Mouse (Mus musculus) kidney, adult 2 months (tissue): ENCODE data around the gene Sycn. TPM values are rescaled to one million over a fixed set of nuclear protein-coding genes. Genes with fewer than 3 reads are reported as not detected.

Experiments used
- DNase-seq: peaks from one replicate; pipeline ENCODE4 v3.0.0; 2021
- H3K27ac ChIP-seq: fragments of 200-500 bp; 2 replicates; pipeline ENCODE4 v1.5.1; 2012; ENCODE audit warnings: low read depth, low read length, control low read depth, inconsistent platforms; ENCODE audit not compliant: insufficient read depth
- H3K27me3 ChIP-seq: fragments of 200-500 bp; replicated peaks from 2 replicates; pipeline ENCODE4 v1.6.1; 2012; ENCODE audit warnings: mild to moderate bottlenecking, moderate library complexity, low read length, inconsistent platforms; ENCODE audit not compliant: control insufficient read depth, insufficient read depth
- H3K36me3 ChIP-seq: fragments of 200-500 bp; 2 replicates; pipeline ENCODE4 v1.6.1; 2012; ENCODE audit warnings: mild to moderate bottlenecking, moderate library complexity, low read length, inconsistent platforms; ENCODE audit not compliant: control insufficient read depth, insufficient read depth
- H3K4me1 ChIP-seq: fragments of 200-500 bp; 2 replicates; pipeline ENCODE4 v1.6.1; 2011; ENCODE audit warnings: low read length; ENCODE audit not compliant: control insufficient read depth, insufficient read depth
- H3K4me3 ChIP-seq: fragments of 200-500 bp; 2 replicates; pipeline ENCODE4 v1.5.1; 2011; ENCODE audit warnings: mild to moderate bottlenecking, low read depth, low read length, control low read depth; ENCODE audit not compliant: insufficient read depth
- CTCF ChIP-seq: fragments of 200-500 bp; conservative IDR thresholded peaks from 2 replicates; pipeline ENCODE4 v1.5.1; 2011; ENCODE audit warnings: low read depth, mild to moderate bottlenecking, control low read depth, low read length, moderate library complexity, mixed read lengths; ENCODE audit not compliant: insufficient read depth, insufficient read length
- POLR2A ChIP-seq: fragments of 200-500 bp; IDR thresholded peaks from one replicate; pipeline ENCODE4 v1.6.1; 2011; ENCODE audit warnings: low read depth, low read length, control low read depth
- whole genome bisulfite sequencing: fragments of 180-500 bp; shearing (Covaris S2); methylation state at CpG from one replicate; pipeline ENCODE4 v1.1.7; 2018; 5-methylcytosine and 5-hydroxymethylcytosine counted together
- polyA plus RNA-seq: library from polyadenylated mRNA; depleted of rRNA; stranded (reverse); fragments of >200 nt; gene quantifications from 2 replicates; pipeline ENCODE4 v1.2.3, GENCODE M21; 2012

Sycn gene
- polyA plus RNA-seq, 1 experiment, result 12.4 TPM

GRCm38 (mm10) chr7:28577826-28578542 is 37.3 kb downstream of the Sycn start:
- no peak overlapping the region for H3K4me3 ChIP-seq
- no peaks in the 10 kb centered on the region for H3K36me3 ChIP-seq
- peaks cover 72% of the 10 kb centered on the region for H3K4me1 ChIP-seq
- H3K27ac ChIP-seq, result peak overlapping the region; percentile 88
- TF ChIP-seq POLR2A (no peak), CTCF (no peak)
- WGBS, result 46% methylated on average over 9 of the region's 9 CpGs
- H3K27me3 ChIP-seq, result no peaks in the 10 kb centered on the region
- DNase-seq, result peak; percentile 85

DNA sequence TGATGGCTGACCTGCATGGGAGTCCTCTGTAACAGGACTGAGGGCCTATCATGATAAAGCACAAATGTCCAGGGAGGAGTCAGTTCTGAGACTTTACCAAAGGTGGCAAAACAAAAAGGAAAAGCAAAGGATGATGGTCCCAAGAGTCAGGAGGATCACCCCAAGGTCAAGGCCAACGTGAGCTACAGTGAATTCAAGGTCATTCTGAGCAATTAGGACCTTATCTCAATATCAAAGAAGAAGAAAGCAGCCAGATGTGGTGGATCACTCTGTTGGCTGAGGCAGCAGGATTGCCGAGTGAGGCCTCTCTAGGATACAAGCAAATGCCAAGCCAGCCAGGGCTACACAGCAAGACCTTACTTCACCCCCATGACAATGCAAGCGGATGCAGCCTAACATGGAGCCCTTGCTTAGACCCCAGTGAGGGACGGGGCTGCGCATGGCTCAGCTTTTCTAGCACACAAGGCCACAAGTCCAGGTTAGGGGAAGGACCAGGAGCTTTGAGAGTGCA is 37.9 kb downstream of the Sycn start:
- Histone ChIP-seq H3K27ac (peak overlapping the region; percentile 88), H3K4me3 (no peak overlapping the region), H3K4me1 (peaks cover 69% of the 10 kb centered on the region), H3K27me3 (no peaks in the 10 kb centered on the region), H3K36me3 (no peaks in the 10 kb centered on the region)
- no peak for DNase-seq
- 67% methylated on average over 5 of the region's 5 CpGs for WGBS
- TF ChIP-seq CTCF (no peak), POLR2A (no peak)

DNA sequence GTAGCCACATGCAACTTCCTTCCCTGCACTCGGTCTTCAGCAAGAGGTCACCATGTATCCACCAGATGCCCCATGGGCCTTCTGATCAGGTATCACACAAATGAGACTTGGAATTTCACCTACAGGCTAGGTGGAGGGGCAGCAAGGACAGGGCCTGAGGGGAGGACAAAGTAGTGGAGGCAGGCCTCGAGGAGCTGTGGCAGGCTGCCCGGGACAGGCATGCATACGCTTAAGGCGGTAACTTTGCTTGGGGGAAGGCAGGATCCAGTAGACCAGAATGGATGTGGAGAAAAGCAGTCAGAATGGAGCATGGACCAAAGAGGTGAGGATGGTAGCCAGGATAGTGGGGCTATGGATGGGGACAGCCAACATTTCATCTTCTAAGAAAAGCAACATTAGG is 39.1 kb downstream of the Sycn start:
- no peak for TF ChIP-seq CTCF
- no peak for TF ChIP-seq POLR2A
- Histone ChIP-seq H3K27ac (peak overlapping the region; percentile 35), H3K4me3 (no peak overlapping the region), H3K36me3 (no peaks in the 10 kb centered on the region), H3K4me1 (peaks cover 69% of the 10 kb centered on the region), H3K27me3 (no peaks in the 10 kb centered on the region)
- peak; percentile 30 for DNase-seq
- 39% methylated on average over 5 of the region's 5 CpGs for WGBS

GRCm38 (mm10) chr7:28581721-28582120 is 41.0 kb downstream of the Sycn start:
- TF ChIP-seq CTCF, result no peak
- TF ChIP-seq POLR2A, result no peak
- Histone ChIP-seq H3K4me1 (peaks cover 70% of the 10 kb centered on the region), H3K36me3 (no peaks in the 10 kb centered on the region), H3K4me3 (no peak overlapping the region), H3K27me3 (no peaks in the 10 kb centered on the region), H3K27ac (no peak overlapping the region)
- WGBS, result 64% methylated on average over 4 of the region's 4 CpGs
- DNase-seq, result no peak

DNA sequence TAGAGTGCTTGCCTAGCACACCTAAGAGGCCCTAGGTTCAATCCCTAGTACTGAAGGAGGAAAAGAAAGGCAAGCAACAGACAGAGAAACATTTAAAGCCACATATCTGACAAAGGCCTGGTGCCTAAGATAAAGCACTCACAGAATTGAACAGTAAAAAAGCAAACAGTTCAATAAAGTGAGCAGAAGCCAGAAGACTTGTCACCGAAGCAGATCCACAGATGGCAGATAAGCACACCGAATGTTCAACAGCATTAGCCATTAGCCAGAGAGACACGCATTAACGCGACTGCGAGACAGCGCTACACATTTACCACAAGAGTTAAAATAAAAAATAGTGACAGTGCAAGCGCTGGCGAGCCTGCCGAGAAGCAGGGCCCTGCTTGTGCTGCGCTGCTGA is 42.2 kb downstream of the Sycn start:
- Histone ChIP-seq H3K4me3 (no peak overlapping the region), H3K36me3 (no peaks in the 10 kb centered on the region), H3K27me3 (no peaks in the 10 kb centered on the region), H3K4me1 (peaks cover 70% of the 10 kb centered on the region), H3K27ac (no peak overlapping the region)
- TF ChIP-seq CTCF (no peak), POLR2A (no peak)
- WGBS, result 76% methylated on average over 11 of the region's 11 CpGs
- no peak for DNase-seq

DNA sequence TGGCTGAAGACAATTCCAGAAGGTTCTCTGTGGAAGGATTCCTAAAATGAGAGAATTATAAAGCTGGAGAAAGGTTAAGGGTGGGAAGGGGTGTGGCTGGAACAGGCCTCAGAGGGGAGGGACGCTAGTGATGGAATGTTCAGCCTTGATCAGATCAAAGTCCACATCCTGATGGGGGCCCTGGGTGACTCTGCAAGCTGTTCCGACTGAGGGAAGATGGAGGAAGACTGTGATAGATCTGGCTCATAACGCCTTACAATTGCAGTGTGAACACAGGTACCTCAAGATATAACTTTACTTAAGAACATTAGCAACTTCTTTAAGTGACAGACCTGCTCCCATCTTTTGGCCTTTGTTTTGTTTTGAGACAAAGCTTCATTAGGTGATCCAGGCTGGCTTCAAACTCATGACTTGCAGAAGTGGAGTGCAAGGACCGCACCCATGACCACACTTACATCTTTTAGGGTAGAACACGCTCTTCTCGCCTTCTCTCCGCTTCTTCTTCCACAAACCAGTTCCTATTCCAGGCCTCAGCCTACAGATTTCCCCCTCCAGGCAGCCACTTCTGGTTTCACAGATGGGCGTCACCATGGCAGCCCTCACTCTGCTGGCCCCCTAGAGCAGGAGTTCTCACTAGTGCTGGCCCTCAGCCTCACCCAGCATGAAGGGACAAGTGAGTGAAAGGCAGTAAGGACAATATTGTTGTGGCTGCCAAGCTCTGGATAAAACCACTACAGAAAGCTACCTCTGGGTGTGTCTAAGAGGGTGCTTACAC is 43.1 kb downstream of the Sycn start:
- DNase-seq, result peak; percentile 67
- Histone ChIP-seq H3K36me3 (no peaks in the 10 kb centered on the region), H3K27me3 (no peaks in the 10 kb centered on the region), H3K4me3 (no peak overlapping the region), H3K27ac (peak overlapping the region; percentile 11), H3K4me1 (peaks cover 69% of the 10 kb centered on the region)
- TF ChIP-seq POLR2A, result no peak
- no peak for TF ChIP-seq CTCF
- 64% methylated on average over 8 of the region's 8 CpGs for WGBS

DNA sequence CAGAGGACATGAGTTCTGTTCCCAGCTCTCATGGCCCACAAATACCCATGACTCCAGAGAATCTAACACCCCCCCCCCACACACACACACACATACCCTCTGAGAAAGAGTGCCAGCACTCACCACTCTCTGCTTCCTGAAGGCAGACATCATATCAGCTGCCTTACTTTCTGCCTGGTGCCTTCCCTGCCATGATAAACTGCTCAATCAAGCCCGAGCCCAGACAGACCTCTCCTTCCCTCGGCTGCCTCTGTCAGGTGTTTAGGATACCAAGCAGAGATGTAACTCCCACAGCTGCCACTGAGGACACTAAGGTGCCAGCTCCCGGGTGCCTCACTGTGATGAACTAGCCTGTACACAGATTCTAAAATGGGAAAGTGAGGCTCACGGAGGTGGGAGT is 43.8 kb downstream of the Sycn start:
- TF ChIP-seq CTCF (no peak), POLR2A (no peak)
- H3K27ac ChIP-seq, result peak overlapping the region; percentile 11
- peaks cover 69% of the 10 kb centered on the region for H3K4me1 ChIP-seq
- no peaks in the 10 kb centered on the region for H3K36me3 ChIP-seq
- H3K27me3 ChIP-seq, result no peaks in the 10 kb centered on the region
- WGBS, result 59% methylated on average over 4 of the region's 4 CpGs
- no peak for DNase-seq
- no peak overlapping the region for H3K4me3 ChIP-seq
